Mouse (Mus musculus): Measurements from ENCODE around the gene Tbc1d24. TPM values are rescaled to one million over a fixed set of nuclear protein-coding genes. Genes with fewer than 3 reads are reported as not detected.

Tbc1d24 gene
- polyA plus RNA-seq, 2 experiments, result 5.4 to 14.1 TPM

GRCm38 (mm10) chr17:24220435-24221411 is 15.4 kb upstream of the Tbc1d24 start, which contains the start of gene Tedc2:
Tedc2 (minus strand) TSS chr17:24220851.
- peak within 1 kb of the TSS; percentile 80 to 97 for H3K4me3 ChIP-seq (ENCODE audit: insufficient read depth in 1 of 2, low read depth in 2 of 2, low read length in 2 of 2)
- H3K27me3 ChIP-seq (ENCODE audit: control insufficient read depth, insufficient read depth, low read length), result no peaks in the 10 kb centered on the region
- H3K4me1 ChIP-seq (replicated peaks; ENCODE audit: control insufficient read depth in 2 of 2, insufficient read depth in 2 of 2, low read length in 1 of 2), result peaks cover 19 to 27% of the 10 kb centered on the region in 2 experiments
- no peaks in the 10 kb centered on the region for H3K9me3 ChIP-seq (ENCODE audit: control insufficient read depth, low read length)
- peak within 1 kb of the TSS; percentile 95 for H3K9ac ChIP-seq (replicated peaks)
- peak; percentile 88 for ATAC-seq (ENCODE audit: insufficient read depth)
- TF ChIP-seq EP300 (IDR thresholded peaks at IDR 0.05; ENCODE audit: low read depth) (peak; percentile 57; the same call in 1 of the 2 replicates), CTCF (IDR thresholded peaks at IDR 0.05; ENCODE audit: low read depth) (0 out of 2 replicates have a peak, but pooled peaks have one; percentile 1)
- H3K4me2 ChIP-seq (ENCODE audit: low read depth), result peak within 1 kb of the TSS; percentile 91
- H3K36me3 ChIP-seq (replicated peaks; ENCODE audit: control insufficient read depth, insufficient read depth, low read depth), result peaks cover 66% of the 10 kb centered on the region
- H3K27ac ChIP-seq, result peak within 1 kb of the TSS; percentile 81
- under 1% methylated on average over 41 of the region's 41 CpGs for WGBS (ENCODE audit: insufficient replicate concordance)
- peak; percentile 88 to 94 (median 90) for DNase-seq (ENCODE audit: low read depth in 3 of 3, low spot score in 3 of 3)

- ATAC-seq (ENCODE audit: insufficient read depth), result no peak
- WGBS (ENCODE audit: insufficient replicate concordance), result 74% methylated on average over 4 of the region's 4 CpGs
- H3K27ac ChIP-seq, result no peak overlapping the region
- no peaks in the 10 kb centered on the region for H3K9me3 ChIP-seq (ENCODE audit: control insufficient read depth, low read length)
- H3K27me3 ChIP-seq (ENCODE audit: control insufficient read depth, insufficient read depth, low read length), result peaks cover 3% of the 10 kb centered on the region; the same call in 1 of the 2 replicates
- peaks cover 15 to 25% of the 10 kb centered on the region in 2 experiments for H3K4me1 ChIP-seq (replicated peaks; ENCODE audit: control insufficient read depth in 2 of 2, insufficient read depth in 2 of 2, low read length in 1 of 2)
- no peak overlapping the region for H3K4me2 ChIP-seq (ENCODE audit: low read depth)
- H3K9ac ChIP-seq (replicated peaks), result no peak overlapping the region
- DNase-seq (ENCODE audit: low read depth in 3 of 3, low spot score in 3 of 3), result no peak
- TF ChIP-seq CTCF (IDR thresholded peaks at IDR 0.05; ENCODE audit: low read depth) (no peak), EP300 (IDR thresholded peaks at IDR 0.05; ENCODE audit: low read depth) (no peak)
- H3K36me3 ChIP-seq (replicated peaks; ENCODE audit: control insufficient read depth, insufficient read depth, low read depth), result peaks cover 41% of the 10 kb centered on the region
- H3K4me3 ChIP-seq (ENCODE audit: insufficient read depth in 1 of 2, low read depth in 2 of 2, low read length in 2 of 2), result no peak overlapping the region
These were observed 11.5 kb upstream of the Tbc1d24 start for GRCm38 (mm10) chr17:24216836-24217235.

- Histone ChIP-seq H3K4me3 (ENCODE audit: insufficient read depth in 1 of 2, low read depth in 2 of 2, low read length in 2 of 2) (no peak overlapping the region), H3K27me3 (ENCODE audit: control insufficient read depth, insufficient read depth, low read length) (peaks cover 3% of the 10 kb centered on the region; the same call in 1 of the 2 replicates), H3K36me3 (replicated peaks; ENCODE audit: control insufficient read depth, insufficient read depth, low read depth) (peaks cover 33% of the 10 kb centered on the region), H3K27ac (no peak overlapping the region), H3K4me1 (replicated peaks; ENCODE audit: control insufficient read depth in 2 of 2, insufficient read depth in 2 of 2, low read length in 1 of 2) (peaks cover 27 to 37% of the 10 kb centered on the region in 2 experiments), H3K9me3 (ENCODE audit: control insufficient read depth, low read length) (no peaks in the 10 kb centered on the region), H3K4me2 (ENCODE audit: low read depth) (no peak overlapping the region), H3K9ac (replicated peaks) (no peak overlapping the region)
- 59% methylated on average over 6 of the region's 6 CpGs for WGBS (ENCODE audit: insufficient replicate concordance)
- DNase-seq (ENCODE audit: low read depth in 3 of 3, low spot score in 3 of 3), result no peak
- no peak for ATAC-seq (ENCODE audit: insufficient read depth)
- TF ChIP-seq CTCF (IDR thresholded peaks at IDR 0.05; ENCODE audit: low read depth) (no peak), EP300 (IDR thresholded peaks at IDR 0.05; ENCODE audit: low read depth) (no peak)
These were observed 7.8 kb upstream of the Tbc1d24 start for GRCm38 (mm10) chr17:24213186-24213585.

GRCm38 (mm10) chr17:24212441-24213018 is 7.2 kb upstream of the Tbc1d24 start:
- 29% methylated on average over 5 of the region's 5 CpGs for WGBS (ENCODE audit: insufficient replicate concordance)
- Histone ChIP-seq H3K4me2 (ENCODE audit: low read depth) (peak overlapping the region; percentile 73), H3K4me1 (replicated peaks; ENCODE audit: control insufficient read depth in 2 of 2, insufficient read depth in 2 of 2, low read length in 1 of 2) (peaks cover 34 to 42% of the 10 kb centered on the region in 2 experiments), H3K27me3 (ENCODE audit: control insufficient read depth, insufficient read depth, low read length) (peaks cover 3% of the 10 kb centered on the region; the same call in 1 of the 2 replicates), H3K9ac (replicated peaks) (no peak overlapping the region; the same call in 1 of the 2 replicates), H3K36me3 (replicated peaks; ENCODE audit: control insufficient read depth, insufficient read depth, low read depth) (peaks cover 27% of the 10 kb centered on the region), H3K27ac (no peak overlapping the region), H3K9me3 (ENCODE audit: control insufficient read depth, low read length) (no peaks in the 10 kb centered on the region), H3K4me3 (ENCODE audit: insufficient read depth in 1 of 2, low read depth in 2 of 2, low read length in 2 of 2) (peak overlapping the region; percentile 46 to 47; a peak in 3 of 4 replicates)
- ATAC-seq (ENCODE audit: insufficient read depth), result no peak
- TF ChIP-seq CTCF (IDR thresholded peaks at IDR 0.05; ENCODE audit: low read depth) (peak; percentile 62), EP300 (IDR thresholded peaks at IDR 0.05; ENCODE audit: low read depth) (no peak)
- DNase-seq (ENCODE audit: low read depth in 3 of 3, low spot score in 3 of 3), result no peak

Measured in liver, embryonic 14.5 days (tissue).